Mouse (Mus musculus) NIH3T3 (cell line): Measurements from ENCODE around the gene Bhmt2.

ENCODE experiments used
- DNase-seq: peaks from one replicate; pipeline ENCODE4 v3.0.0-alpha.2; 2012; ENCODE audit warnings: low read depth

Gene Bhmt2

GRCm38 (mm10) chr13:93674131-93674561, at the start of gene Bhmt2, which contains the start of gene Dmgdh:
TSS of gene Bhmt2 (minus strand) at chr13:93674302.
TSS of gene Dmgdh (plus strand) at chr13:93674433.
- DNase-seq: no peak

GRCm38 (mm10) chr13:93723455-93723854, 49.4 kb upstream of the Bhmt2 start:
- DNase-seq: no peak

- no peak for DNase-seq
These were observed 47.8 kb upstream of the Bhmt2 start for GRCm38 (mm10) chr13:93721916-93722315.

GRCm38 (mm10) chr13:93718948-93719347, 44.8 kb upstream of the Bhmt2 start:
- DNase-seq: peak; percentile 82

- DNase-seq: no peak
These were observed 43.0 kb upstream of the Bhmt2 start for GRCm38 (mm10) chr13:93717113-93717512.

- no peak for DNase-seq
These were observed 39.7 kb upstream of the Bhmt2 start for GRCm38 (mm10) chr13:93713826-93714225.

- no peak for DNase-seq
These were observed 38.3 kb upstream of the Bhmt2 start for GRCm38 (mm10) chr13:93712362-93712761.

GRCm38 (mm10) chr13:93711226-93711625, 37.1 kb upstream of the Bhmt2 start:
- DNase-seq: no peak

GRCm38 (mm10) chr13:93710325-93710724, 36.2 kb upstream of the Bhmt2 start:
- no peak for DNase-seq

GRCm38 (mm10) chr13:93707271-93707670, 33.2 kb upstream of the Bhmt2 start:
- DNase-seq: no peak

GRCm38 (mm10) chr13:93705697-93706096, 31.6 kb upstream of the Bhmt2 start:
- DNase-seq: no peak

GRCm38 (mm10) chr13:93698866-93699265, 24.8 kb upstream of the Bhmt2 start:
- DNase-seq: no peak

- no peak for DNase-seq
These were observed 16.7 kb upstream of the Bhmt2 start for GRCm38 (mm10) chr13:93690821-93691220.

GRCm38 (mm10) chr13:93689566-93689965, 15.5 kb upstream of the Bhmt2 start:
- DNase-seq: no peak

GRCm38 (mm10) chr13:93687321-93687720, 13.2 kb upstream of the Bhmt2 start:
- no peak for DNase-seq

- DNase-seq: no peak
These were observed 11.1 kb upstream of the Bhmt2 start for GRCm38 (mm10) chr13:93685226-93685625.

- DNase-seq: peak; percentile 3
These were observed 9.2 kb upstream of the Bhmt2 start for GRCm38 (mm10) chr13:93683336-93683735.

GRCm38 (mm10) chr13:93676864-93677263, 2.8 kb upstream of the Bhmt2 start:
- DNase-seq: no peak

GRCm38 (mm10) chr13:93673296-93673695, 806 bp downstream of the Bhmt2 start:
- DNase-seq: no peak

GRCm38 (mm10) chr13:93672371-93672770, 1.7 kb downstream of the Bhmt2 start:
- DNase-seq: no peak

GRCm38 (mm10) chr13:93667586-93667985, 6.5 kb downstream of the Bhmt2 start:
- no peak for DNase-seq

GRCm38 (mm10) chr13:93657941-93658340, 16.2 kb downstream of the Bhmt2 start:
- no peak for DNase-seq

GRCm38 (mm10) chr13:93653382-93653781, 20.7 kb downstream of the Bhmt2 start:
- no peak for DNase-seq

GRCm38 (mm10) chr13:93648387-93649130, 25.5 kb downstream of the Bhmt2 start:
- DNase-seq: no peak
